Mouse (Mus musculus) layer of hippocampus, adult 8-10 months (tissue): Measurements from ENCODE around the gene Kyat1. TPM values are rescaled to one million over a fixed set of nuclear protein-coding genes. Genes with fewer than 3 reads are reported as not detected.

ENCODE experiments used
- DNase-seq, 2 experiments: peaks; one replicate each; pipeline ENCODE4 v3.0.0; 2022; ENCODE audit warnings: low spot score in 2 of 2
- total RNA-seq, 4 experiments: library from RNA; stranded (reverse); gene quantifications; 2 replicates each; pipeline ENCODE4 v1.2.4; 2022

Gene Kyat1
- 10 to 100 TPM; 15.6 to 19.9 (median 16.9) TPM for total RNA-seq

DNA sequence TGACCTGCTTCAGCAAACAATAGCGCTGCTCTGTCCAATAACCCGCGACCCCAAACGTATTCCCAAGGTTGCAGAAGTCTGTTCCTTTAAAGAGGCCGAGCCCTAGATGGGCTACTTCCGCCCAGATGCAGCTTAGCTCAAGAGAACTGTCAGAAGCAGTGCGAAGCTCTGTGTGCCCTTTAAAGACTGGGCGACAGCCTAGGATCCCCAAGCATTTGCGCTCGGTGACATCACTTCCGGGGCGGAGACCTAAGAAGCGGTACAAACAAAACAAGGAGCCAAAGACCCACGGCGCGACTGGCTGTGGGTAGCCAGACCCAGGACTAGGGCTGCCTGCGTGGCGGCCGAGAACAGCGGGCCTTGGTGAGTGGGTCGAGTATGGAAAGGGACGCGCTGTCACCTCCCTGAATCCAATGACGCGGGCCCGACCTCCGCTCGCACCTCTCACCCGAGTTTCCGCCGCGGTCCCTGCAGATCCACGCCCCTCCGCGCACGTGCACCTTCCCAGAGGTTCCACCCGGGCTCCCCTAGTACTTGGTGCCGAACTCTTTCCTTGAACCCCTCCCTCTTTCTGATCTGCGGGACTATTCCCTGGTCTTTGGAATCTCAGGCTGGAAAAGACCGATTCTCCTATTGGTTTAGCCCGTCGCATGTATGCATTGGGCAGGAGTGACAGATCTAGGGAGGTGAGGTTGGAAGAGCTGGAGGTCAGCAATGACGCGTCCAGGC lies at the start of gene Kyat1:
TSS of gene Kyat1 (minus strand) at position 219 of the 729 bp plus-strand sequence.
- DNase-seq: peak; percentile 93

DNA sequence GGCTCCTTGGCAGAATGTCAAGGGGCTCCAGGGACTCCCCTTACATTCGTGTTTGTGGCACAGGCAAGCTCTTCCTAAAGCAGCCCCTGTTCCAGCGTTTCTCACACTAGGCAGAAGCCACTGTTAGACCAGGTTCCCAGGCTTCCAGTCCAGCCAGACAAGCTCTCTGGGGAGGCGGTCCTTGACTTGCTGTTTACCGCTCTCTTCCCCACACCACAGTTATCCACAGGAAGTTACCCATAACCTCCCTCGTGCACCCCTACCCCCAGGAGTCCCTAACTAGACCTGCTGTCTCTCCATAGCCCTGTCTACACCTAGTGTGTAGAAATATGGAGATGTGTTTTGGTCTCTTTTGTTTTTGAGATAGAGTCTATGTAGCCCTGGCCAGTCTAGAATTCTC lies 48.2 kb upstream of the Kyat1 start:
- no peak for DNase-seq

DNA sequence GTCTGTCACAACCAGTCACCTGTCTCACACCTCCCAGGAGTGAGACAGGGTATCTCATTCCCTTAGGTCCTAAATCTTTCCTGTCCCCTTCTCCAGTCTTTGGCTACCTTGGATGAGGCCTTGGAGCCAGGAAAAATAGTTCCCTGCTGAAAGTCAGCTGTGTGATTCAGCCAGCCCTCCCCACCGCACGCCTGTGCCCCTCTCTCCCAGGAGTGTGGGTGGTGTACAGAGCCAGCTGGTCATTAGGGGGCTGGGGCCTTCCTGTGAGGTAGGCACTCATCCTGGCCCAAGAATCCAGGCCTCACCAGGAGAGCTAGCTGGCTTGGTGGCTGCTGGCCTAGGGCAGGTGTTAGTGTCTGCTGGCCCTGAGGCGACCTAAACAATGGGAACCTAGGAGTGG lies 46.9 kb upstream of the Kyat1 start:
- no peak for DNase-seq

DNA sequence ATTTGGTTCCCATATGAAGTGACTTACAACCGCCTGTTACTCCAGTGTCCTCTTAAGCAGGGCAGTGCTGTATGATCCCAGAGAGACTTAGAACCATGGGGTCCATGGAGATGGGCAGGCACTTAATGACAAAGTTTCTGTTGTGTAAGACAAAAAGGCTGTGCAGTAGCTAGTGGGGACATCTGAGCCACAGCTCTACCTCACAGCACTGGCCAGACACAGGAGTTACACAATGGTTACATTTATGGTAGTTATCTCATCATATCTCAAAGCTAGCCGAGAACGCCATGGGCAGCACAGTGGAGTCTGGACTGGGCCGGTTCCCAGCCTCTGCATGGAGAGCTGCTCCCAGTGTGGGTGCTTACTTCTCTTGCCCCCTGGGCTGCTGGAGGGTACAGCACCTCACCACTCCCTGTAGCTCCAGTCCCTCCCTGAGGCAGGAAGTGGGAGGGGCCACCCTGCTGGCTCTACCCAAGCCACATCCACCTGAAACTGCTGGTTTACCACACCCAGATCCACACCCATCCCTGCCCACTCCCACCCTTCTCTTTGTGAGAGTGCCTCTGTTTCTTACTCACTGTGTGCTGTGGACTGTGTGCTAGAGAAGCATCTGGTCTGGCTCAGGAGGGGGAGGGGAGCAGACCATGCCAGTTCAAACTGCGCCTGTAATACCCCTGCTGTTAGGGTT lies 45.9 kb upstream of the Kyat1 start:
- no peak for DNase-seq

DNA sequence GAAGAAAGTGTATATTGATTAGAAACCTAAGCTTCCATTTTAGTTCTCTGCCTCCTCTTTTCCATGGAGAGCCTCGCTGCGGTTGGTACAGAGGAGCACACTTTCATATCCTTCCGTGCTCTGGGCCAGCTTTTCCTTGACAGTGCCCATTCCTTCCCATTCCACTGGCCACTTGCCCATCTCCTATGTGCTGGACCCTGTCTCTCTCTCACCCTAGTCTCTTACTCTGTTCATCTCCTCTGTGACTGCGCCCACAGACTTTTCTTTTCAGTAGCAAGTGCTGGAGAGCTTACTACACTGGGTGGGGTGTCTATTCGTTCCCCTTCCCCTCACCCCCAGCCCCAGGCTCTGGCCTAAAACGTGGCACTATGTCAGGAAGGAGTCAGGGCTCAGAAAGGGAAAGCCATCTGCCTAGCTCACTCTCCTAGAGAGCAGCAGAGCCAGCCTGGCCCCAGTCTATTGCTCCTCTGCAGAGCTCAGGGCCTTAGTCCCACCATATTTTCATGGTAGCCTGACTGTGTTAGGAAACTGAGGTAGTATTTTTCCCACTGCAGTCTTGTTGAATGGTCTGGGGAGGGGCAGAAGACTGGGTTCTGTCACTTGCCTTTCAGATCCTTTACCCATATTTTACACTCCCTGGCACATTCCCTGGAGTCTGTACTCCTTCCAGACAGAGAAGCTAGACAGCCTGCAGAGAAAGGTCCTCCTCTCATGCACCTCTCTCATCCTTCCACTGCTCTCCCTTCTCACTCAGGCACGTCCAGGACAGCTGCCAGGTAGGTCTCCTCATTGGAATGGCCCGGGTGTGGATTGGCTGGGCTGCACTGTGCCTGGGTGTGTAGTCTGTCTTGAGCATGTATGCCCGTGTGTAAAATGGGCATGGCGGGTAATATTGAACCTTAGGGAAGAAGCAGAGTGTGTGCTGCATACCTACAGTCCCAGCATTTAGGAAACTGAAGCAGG lies 44.8 kb upstream of the Kyat1 start:
- DNase-seq: no peak

DNA sequence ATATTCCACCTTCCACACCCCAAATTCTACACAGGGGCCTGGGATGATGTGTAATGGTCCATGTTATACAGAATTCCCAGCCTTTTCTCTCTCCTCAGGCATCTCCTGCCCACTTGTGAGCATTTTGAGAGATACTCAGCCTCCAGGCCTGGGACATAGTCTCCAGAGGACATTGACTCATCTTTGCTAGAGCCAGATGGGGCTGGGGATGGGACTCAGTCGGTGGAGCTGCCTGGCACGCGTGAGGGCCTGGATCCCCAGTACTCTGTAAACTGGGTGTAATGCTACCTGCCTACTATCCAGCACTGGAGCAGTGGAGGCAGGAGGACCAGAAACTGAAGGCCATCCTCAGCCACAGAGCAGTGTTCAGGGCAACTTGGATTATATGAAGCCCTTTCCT lies 43.5 kb upstream of the Kyat1 start:
- DNase-seq: no peak

DNA sequence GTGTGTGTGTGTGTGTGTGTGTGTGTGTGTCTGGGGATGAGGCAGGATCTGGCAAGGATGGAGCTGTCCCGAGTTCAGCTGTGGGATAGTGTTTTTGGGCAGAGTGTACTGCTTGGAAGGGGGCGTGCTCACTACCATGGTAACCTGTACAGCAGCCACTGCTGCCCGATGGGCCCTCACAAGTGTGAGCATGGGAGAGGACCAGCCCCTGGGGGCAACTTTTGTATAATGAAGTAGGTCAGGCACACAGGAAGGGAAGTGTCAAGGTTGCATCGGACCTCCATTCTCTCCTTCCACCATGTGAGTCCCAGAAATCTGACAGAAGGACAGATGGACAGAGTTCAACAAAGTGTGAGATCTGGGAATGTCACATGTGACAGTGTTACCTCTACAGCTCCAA lies 42.0 kb upstream of the Kyat1 start:
- no peak for DNase-seq

DNA sequence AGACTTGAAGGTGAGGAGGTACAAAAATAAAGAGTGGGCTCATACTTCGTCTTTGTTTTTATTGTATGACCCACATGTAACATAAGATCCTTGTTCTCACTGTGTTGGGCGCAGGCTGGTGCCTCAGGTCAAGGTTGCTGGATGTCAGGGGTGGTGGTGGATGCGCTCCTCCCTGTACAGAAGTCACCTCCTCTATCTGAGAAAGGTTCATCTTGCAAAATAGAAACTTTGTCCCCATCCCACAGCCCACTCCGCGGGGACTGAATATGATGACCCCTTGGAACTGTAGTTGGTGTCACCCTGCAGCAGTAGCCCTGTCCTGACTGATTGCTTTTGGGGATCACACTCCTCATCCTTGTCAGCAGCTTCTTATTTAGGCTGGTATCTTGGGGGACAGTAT lies 41.4 kb upstream of the Kyat1 start:
- DNase-seq: no peak

DNA sequence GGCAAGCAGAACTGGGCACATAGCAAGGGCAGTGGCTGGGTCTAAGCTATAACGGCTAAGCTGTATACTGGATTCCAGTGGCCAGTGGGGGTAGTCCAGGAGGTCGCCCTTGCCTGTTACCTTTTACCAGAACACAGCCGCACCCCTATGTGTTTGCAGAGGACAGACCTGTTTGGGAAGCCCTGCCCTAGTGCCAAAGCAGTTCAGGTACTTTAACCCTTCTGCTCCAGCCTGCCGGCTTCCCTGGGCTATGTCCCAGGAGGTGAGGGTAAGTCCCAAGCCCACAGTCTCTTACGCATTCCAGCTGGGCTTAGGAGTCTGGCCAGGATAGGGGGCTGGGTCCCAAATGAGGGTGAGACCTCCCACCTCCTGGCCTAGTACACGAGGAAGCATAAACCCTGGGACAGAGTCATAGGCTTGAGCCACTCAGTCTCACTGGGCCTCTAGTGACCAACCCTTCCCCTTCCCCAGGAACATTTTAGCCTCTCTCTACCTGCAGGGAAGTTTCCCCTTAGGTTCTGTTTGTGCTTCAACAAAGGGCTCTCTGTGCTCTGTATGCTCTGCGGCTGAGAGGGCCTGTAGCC lies 39.0 kb upstream of the Kyat1 start:
- no peak for DNase-seq

DNA sequence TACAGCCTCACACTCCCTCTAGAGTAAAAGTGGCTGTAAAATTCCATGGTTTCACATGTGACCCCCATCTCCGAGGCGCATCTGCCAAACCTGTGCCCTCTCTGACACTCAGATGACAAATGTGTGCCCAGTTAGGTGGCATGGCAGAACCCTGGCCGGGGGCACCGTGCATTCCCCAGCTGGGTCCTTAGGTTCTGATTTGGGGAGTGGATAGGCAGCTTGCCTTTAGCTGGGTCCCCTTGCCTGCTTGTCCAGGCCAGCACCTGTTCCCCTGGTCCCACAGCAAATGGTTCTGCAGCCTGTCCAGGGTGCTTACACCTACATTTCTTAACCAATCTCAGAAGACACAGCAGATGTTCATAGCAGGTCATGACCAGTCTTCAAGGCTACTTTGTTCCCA lies 37.7 kb upstream of the Kyat1 start:
- DNase-seq: no peak

DNA sequence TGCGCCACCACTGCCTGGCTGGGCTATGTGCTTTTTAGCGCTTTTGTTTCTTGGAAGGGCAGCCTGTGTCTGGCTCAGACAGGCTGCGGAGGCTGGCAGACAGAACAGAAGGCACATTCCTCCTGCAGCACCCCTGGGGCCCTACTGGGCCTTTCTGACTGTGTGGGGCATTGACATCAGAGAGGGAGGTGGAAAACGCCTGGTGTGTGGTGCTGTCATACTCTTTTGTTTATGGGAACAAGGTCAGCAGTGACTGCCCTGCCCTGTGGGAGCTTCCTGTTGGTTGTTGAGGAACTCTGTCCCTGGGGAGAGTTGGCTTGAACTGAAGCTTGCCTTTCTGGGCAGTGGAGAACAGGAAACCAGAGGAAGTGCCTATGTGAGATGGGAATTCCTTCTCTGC lies 36.9 kb upstream of the Kyat1 start:
- DNase-seq: no peak

DNA sequence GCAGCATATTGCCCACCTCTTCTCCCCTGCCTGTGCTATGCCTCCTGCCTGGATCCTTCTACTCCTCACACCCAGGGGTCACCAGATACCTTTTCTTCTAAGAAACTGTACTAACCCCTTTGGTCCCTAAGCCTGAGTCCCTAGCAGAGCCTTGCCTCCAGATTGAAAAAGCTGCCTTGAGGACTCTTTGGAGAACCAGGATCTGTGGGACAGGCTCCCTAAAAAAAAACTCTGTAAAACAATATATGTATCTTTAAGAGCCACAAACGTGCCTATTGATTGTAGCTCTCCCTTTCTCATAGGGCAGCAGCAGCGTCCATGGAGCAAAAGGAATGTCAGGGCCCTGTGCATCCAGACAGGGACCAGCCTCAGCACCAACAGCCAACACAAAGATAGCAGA lies 34.6 kb upstream of the Kyat1 start, which contains the start of gene Gm28035:
TSS of gene Gm28035 (plus strand) at position 301 of the 400 bp plus-strand sequence.
- DNase-seq: no peak

DNA sequence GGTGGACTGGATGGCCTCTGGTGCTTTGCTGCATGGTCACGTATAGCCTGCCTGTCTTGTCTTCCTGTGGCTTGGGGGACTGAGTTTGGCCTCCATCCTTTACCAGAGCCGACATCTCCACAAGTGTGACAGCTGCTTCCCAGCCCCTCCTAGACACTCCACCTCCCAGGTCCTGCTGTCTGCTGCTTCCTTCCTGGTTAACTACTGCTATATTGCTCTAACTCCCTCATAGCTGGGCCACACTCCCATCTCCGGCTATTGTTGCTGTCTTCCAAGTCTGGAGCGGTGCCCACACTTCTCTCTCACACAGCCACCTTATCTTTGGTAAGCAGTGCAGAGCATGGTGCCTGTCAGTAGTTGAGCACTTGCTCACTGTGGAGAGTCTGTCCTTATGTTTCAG lies 34.1 kb upstream of the Kyat1 start:
- DNase-seq: no peak

DNA sequence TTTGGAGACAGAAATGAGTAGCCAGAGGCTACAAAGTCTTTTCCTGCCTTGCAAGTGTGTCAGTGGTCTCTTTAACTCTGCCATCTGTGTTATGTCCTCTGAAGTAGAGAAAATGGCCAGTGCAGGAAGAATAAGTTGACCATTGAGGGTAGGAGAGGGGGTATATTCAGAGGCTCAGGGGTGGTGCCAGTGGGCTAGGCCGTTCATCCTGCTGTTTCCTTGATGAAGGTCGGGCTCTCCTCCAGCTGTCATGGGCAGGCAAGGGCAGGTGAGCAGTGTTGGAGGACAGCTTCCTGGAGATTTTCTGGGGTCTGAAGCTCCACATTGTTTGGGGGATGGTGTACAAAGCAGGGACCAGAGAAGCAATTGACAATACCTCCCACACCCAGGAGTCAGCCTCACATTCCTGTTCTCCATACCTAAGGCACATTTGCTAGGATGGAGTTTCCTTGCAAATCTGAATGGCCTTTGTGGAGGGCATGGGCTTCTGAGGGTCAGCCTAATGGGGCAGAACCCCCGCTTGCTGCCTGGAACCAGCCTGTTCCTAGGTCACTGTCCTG lies 33.3 kb upstream of the Kyat1 start:
- no peak for DNase-seq

DNA sequence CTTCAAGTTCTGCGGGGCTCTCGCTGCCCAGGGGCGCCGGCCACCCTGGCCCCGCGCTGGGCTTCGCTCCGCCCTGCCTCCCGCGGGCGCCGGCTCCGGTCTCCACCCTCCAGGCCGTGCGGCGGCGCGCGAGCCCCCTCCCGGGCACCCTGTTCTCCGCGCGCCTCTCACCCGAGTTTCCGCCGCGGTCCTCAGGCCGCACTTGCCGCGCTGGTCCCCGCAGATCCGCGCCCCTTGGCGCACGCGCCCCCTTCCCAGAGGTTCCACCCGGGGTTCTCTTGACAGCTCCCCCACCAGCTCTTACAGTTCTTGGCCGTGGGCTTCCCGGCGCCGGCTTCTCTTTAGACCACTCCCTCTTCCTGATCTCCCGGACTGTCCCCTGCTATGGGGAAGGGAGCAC lies 32.2 kb upstream of the Kyat1 start:
- no peak for DNase-seq

DNA sequence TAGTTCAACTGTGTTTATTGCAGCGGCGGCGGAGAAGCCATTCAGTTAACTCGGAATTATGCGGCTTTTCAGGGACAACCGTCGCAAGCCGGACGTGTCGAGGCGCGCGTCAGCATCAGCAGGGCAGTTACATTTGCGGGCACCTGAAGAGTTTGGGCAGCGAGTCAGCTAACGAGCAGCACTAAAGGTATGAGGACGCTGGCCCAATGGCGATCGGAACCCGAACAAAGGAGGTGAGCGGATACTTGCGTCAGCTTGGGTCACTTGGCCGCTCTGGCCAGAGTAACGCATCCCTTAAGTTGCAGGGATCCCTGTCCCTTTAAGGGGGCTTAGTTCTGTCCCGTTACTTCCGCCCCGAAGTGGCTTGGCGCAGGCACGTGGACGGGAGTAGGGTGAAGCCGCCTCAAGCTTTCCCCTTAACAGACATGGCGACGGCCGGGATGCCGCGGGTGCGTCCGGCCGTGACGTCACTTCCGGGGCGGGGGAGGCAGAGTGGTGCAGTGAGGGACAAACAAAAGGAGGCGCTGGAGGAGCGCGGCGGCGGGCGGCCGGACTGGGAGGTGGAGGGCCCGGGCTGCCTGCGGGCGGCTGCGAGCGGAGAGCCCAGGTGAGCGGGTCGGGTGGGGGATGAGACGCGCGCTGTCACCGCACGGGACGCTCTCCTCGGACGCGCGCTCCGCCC lies 31.7 kb upstream of the Kyat1 start, which contains the start of gene Lrrc8a:
TSS of gene Lrrc8a (plus strand) at position 517 of the 682 bp plus-strand sequence.
- DNase-seq: peak; percentile 99

DNA sequence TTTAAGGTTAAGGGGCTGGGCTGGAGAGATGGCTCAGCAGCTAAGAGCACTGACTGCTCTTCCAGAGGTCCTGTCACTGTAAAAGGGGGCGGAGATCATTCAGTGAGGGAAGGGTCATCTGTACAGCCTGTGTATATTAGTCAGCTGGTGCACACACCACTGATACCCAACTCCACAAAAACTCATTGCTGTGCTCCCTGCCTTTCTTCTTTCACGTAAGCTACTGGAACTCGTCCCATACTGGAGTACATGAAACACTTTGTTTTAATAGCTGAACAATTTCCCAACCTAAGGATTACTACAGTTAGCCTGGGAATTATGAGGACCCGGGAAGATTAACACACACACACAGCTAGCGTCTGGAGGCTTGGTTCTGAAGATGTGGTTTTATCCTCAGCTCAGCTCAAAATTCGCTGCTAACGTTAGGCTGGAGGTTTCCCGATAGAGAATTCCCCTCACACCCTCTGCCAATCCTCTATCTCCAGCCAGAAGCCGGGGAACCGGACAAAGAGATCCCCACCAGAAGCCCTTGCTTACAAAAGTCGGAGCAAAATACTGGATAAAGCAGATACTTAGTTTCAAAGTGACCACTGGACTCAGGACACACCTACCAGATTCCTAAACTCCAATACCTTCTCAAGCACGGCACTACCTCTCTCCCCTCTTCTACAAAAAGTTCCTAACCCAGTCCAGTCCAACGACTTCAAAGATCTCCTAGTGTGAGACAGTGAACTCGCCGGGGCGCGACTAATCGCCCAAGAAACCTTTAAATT lies 31.0 kb upstream of the Kyat1 start:
- DNase-seq: peak in 1 of 2 experiments; percentile 28

DNA sequence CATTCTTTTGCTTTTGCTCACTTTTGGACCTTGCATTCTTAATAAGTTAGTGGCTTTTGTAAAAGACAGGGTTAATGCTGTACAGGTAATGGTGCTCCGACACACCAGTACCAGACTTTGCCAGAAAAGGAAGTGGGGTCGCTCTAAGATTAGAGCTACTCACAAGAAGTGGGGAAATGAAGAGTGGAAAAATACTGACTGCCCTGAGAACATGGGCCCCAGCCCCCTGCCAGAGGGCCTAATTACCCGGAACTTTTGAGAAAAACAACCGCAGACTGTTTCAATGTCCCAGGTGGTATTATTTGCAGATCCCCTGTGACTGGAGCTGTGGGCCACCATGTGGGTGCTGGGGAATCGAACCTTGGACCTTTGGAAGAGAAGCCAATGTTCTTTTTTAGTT lies 29.9 kb upstream of the Kyat1 start:
- no peak for DNase-seq

DNA sequence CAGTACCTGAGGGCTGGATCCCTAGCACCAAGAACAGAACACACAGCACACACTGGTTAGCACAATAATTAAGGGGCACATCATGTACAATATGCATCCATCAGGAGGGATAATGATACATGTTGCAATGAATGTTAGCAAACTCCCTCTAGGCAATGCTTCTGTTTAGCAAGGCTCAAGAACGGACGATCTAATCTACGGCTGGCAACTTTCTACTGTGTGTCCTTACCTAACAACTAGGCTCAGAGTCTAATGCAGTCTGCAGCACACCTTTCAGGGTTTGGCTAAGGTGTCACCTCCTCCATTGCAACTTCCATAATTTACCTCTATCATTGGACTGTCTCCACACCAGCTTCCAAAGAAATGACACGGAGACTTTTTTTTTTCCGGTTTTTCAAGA lies 10.6 kb upstream of the Kyat1 start:
- no peak for DNase-seq

DNA sequence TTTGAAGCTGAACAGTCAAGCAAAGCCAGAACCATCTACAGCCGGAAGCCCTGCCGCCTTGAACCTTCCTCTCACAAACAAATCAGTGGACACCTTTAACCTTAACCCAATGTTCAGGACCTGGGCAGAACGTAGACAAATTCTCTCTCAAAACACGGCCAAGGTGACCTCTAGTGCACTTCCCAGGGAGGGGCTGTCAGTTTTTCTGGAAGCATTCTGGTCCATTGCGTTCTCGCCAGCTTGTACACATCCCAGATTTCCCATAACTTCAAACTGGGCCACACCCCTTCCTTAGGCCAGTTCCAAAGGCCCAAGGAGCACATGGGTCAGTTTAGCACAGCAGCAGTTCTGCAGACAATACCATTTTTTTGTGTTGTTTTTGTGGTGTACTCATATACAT lies 9.8 kb upstream of the Kyat1 start:
- DNase-seq: no peak
